Mouse (Mus musculus) liver, embryonic 14.5 days (tissue): ENCODE results near the gene Dlx6. TPM values are rescaled to one million over a fixed set of nuclear protein-coding genes. Genes with fewer than 3 reads are reported as not detected.
A peak's percentile ranks its signal among the peaks of the same experiment; 100 is the strongest.

Source experiments
- ATAC-seq: fragments of 200-750 bp; cut with Nextera tagmentation; 2 replicates; pipeline ENCODE4 v1.8.0; 2017; ENCODE audit warnings: moderate number of reproducible peaks, mild to moderate bottlenecking, moderate library complexity; ENCODE audit not compliant: insufficient read depth
- DNase-seq, 3 experiments: peaks; one replicate each; pipeline ENCODE4 v3.0.0-alpha.2; 2012 to 2013; ENCODE audit warnings: low read depth in 3 of 3, low spot score in 3 of 3
- H3K27ac ChIP-seq: fragments of 300-500 bp; sonication (generic); 2 replicates; pipeline ENCODE4 v1.5.1; 2014; ENCODE audit warnings: moderate library complexity, mild to moderate bottlenecking, control low read depth, inconsistent platforms
- H3K27me3 ChIP-seq: fragments of 300-500 bp; sonication (generic); 2 replicates; pipeline ENCODE4 v1.6.1; 2014; ENCODE audit warnings: mild to moderate bottlenecking, low read length, moderate library complexity; ENCODE audit not compliant: control insufficient read depth, insufficient read depth
- H3K36me3 ChIP-seq: fragments of 300-500 bp; sonication (generic); replicated peaks from 2 replicates; pipeline ENCODE4 v1.6.1; 2014; ENCODE audit warnings: low read depth; ENCODE audit not compliant: control insufficient read depth, insufficient read depth
- H3K4me1 ChIP-seq, 2 experiments: fragments of 200-500 bp in 1 of 2; fragments of 300-500 bp in 1 of 2; sonication (generic) in 1 of 2; replicated peaks; 2 replicates each; pipeline ENCODE4 v1.6.1; 2012 to 2014; ENCODE audit warnings: antibody characterized with exemption in 1 of 2, inconsistent platforms in 1 of 2, low read length in 1 of 2; ENCODE audit not compliant: control insufficient read depth in 2 of 2, insufficient read depth in 2 of 2
- H3K4me2 ChIP-seq: fragments of 300-500 bp; sonication (generic); 2 replicates; pipeline ENCODE4 v1.6.1; 2014; ENCODE audit warnings: low read depth, mild to moderate bottlenecking, control low read depth, moderate library complexity
- H3K4me3 ChIP-seq, 2 experiments: fragments of 200-500 bp in 1 of 2; fragments of 300-500 bp in 1 of 2; sonication (generic) in 1 of 2; 2 replicates each; pipeline ENCODE4 v1.5.1; 2012 to 2014; ENCODE audit warnings: low read depth in 2 of 2, low read length in 2 of 2, mild to moderate bottlenecking in 2 of 2, control low read depth in 1 of 2, inconsistent platforms in 1 of 2, moderate library complexity in 1 of 2; ENCODE audit not compliant: insufficient read depth in 1 of 2
- H3K9ac ChIP-seq: fragments of 300-500 bp; sonication (generic); replicated peaks from 2 replicates; pipeline ENCODE4 v1.6.1; 2014; ENCODE audit warnings: mild to moderate bottlenecking, control low read depth, moderate library complexity
- H3K9me3 ChIP-seq: fragments of 300-500 bp; sonication (generic); 2 replicates; pipeline ENCODE4 v1.6.1; 2016; ENCODE audit warnings: low read length, mixed read lengths; ENCODE audit not compliant: control insufficient read depth
- CTCF ChIP-seq: IDR thresholded peaks from 2 replicates; pipeline ENCODE4 v1.5.1; 2016; ENCODE audit warnings: antibody characterized with exemption, low read depth, control low read depth
- EP300 ChIP-seq: IDR thresholded peaks from 2 replicates; pipeline ENCODE4 v1.6.1; 2016; ENCODE audit warnings: antibody characterized with exemption, low read depth
- WGBS: fragments of 180-500 bp; shearing (Covaris S2); extraction: QIAGEN DNeasy Blood & Tissue Kit; methylation state at CpG from one replicate; pipeline ENCODE4 v1.1.7; 2014; ENCODE audit not compliant: insufficient replicate concordance; 5-methylcytosine and 5-hydroxymethylcytosine counted together
- polyA plus RNA-seq, 2 experiments: library from polyadenylated mRNA; depleted of rRNA in 1 of 2; stranded (reverse) in 1 of 2; unstranded in 1 of 2; fragments of >200 nt; fragmentation: Nextera tagmentation in 1 of 2; extraction: Ambion mirVana in 1 of 2; gene quantifications; 2 replicates each; pipeline versions ENCODE4 v1.2.1 to v1.2.3; 2012 to 2014

The Dlx6 gene
- polyA plus RNA-seq, 2 experiments = not detected

DNA sequence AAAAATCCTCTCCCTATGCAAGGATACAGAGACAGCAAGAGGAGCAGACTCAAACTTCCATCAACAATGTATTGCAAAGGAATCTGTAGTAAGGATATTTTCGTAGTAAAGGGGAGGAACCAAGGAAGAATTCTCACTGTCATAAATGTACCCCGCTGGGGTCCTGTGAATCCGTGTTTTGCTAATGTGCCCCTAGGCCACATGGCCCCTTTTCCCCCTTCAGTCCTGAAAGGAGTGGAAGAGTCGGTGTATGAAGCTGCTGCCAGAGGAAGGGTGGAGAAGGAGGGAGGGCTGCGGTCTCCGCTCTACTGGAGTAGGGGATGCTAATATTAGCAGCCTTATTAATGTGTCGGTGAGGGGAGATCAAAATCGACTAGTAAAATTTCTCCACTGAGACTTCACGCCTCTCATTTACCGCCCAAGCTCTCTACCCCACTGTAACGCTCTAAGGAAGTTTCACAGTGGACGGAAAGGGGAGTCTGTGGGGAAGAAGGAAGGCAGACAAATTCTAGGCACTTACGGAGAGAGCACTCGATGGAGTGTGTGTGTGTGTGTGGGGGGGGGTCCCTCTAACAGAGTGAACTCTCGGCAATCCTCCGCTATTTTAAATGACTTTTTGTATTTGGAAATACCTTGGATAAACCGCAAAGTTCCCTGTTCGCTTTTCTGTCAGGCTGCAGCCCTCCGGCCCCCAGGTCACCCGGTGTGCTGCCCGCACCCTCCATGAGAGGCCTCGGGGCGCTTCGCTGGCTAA is 17.4 kb downstream of the Dlx6 start:
- ATAC-seq (no peak), DNase-seq (no peak)
- Histone ChIP-seq H3K4me1 (no peaks in the 10 kb centered on the region), H3K27ac (no peak overlapping the region), H3K4me2 (no peak overlapping the region), H3K9me3 (no peaks in the 10 kb centered on the region), H3K36me3 (no peaks in the 10 kb centered on the region), H3K27me3 (peaks cover 79% of the 10 kb centered on the region), H3K9ac (no peak overlapping the region), H3K4me3 (no peak overlapping the region)
- 2% methylated on average over 24 of the region's 24 CpGs for WGBS
- no peak for TF ChIP-seq CTCF
- no peak for TF ChIP-seq EP300

DNA sequence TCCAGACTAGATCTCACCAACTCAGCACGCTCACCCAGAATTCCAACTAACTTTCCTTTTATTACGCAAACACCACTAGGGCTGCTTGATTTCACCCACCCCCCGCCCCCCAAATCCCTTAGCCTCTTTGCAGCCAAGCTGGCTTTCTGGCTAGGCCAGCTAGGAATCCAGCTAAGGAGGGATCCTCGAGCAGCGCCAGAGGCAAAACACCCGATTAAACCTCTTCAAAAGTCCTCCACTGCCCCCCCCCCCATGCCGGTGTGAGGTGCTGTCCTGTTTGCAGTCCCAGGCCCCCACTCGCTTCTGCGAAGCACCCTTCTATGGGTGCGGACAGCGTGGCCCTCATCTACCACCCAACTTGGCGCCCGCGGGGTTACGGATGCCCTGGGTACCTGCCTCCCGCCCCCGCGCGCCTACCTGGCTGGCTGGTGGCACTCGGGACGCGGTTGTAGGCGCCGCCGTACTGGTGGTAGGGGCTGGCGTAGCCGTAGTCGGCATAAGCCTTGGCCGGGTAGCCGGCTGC is 18.0 kb downstream of the Dlx6 start:
- H3K36me3 ChIP-seq = no peaks in the 10 kb centered on the region
- H3K27ac ChIP-seq = no peak overlapping the region
- no peak overlapping the region for H3K4me3 ChIP-seq
- H3K4me1 ChIP-seq = no peaks in the 10 kb centered on the region
- DNase-seq = no peak
- no peaks in the 10 kb centered on the region for H3K9me3 ChIP-seq
- peaks cover 73% of the 10 kb centered on the region for H3K27me3 ChIP-seq
- no peak overlapping the region for H3K9ac ChIP-seq
- no peak for ATAC-seq
- TF ChIP-seq CTCF (no peak), EP300 (no peak)
- 3% methylated on average over 30 of the region's 30 CpGs for WGBS
- no peak overlapping the region for H3K4me2 ChIP-seq

DNA sequence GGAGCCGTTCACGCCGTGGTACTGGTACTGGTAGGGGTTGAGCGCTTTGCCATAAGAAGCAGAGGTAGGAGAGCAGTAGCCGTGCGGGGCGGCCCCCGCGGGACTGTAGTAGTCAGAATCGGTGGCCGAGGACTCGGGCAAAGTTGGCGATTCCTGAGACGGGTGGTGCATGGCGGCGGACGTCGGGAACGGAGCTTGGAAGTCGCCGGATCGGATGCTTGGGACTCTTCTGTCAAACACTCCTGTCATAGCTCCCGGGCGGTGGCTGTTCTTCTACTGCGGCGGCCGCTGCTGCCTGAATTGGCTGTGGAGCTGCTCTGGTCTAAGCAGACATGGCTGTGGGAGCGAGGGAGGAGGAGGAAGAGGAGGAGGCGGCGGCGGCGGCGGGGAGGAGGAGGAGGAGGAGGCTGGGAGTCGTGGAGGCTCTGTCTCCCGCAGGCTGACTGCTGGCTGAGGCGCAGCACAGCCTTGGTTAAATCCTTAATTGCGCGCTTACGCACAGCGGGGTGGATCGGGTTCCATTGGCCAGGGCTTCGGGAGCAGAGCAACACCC is 18.6 kb downstream of the Dlx6 start, which contains the start of gene Dlx5:
Gene Dlx5 (minus strand): TSS at position 448 of the 553 bp plus-strand sequence.
- no peak within 1 kb of the TSS for H3K4me2 ChIP-seq
- no peak within 1 kb of the TSS for H3K4me3 ChIP-seq
- peaks cover 67% of the 10 kb centered on the region for H3K27me3 ChIP-seq
- WGBS = 1% methylated on average over 40 of the region's 42 CpGs
- DNase-seq (no peak), ATAC-seq (no peak)
- TF ChIP-seq CTCF (no peak), EP300 (no peak)
- H3K4me1 ChIP-seq = no peaks in the 10 kb centered on the region
- no peak within 1 kb of the TSS for H3K9ac ChIP-seq
- H3K36me3 ChIP-seq = no peaks in the 10 kb centered on the region
- H3K9me3 ChIP-seq = no peaks in the 10 kb centered on the region
- H3K27ac ChIP-seq = no peak within 1 kb of the TSS

DNA sequence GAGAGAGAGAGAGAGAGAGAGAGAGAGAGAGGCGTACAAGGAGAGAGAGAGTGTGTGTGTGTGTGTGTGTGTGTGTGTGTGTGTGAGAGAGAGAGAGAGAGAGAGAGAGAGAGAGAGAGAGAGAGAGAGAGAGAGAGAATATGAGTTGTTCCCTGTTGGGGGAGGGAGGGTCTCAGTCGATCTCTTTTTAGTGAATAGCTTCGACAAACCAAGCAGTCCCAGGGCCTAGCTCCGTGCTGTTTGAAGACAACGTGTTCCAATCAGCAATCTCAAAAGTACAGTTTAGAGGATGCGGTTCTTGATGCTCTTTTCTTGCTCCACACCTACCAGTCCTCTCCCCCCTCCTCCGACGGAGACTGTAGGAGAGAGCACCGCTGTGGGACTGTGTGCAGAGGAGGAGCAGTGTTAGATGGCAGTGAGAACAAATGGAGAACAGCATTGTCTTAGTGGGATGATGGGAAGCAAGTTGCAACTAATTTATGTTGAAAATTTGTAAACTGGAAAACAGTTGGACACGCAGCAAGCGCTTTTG is 19.2 kb downstream of the Dlx6 start:
- Histone ChIP-seq H3K27me3 (peaks cover 61% of the 10 kb centered on the region), H3K4me2 (no peak overlapping the region)
- DNase-seq = no peak

DNA sequence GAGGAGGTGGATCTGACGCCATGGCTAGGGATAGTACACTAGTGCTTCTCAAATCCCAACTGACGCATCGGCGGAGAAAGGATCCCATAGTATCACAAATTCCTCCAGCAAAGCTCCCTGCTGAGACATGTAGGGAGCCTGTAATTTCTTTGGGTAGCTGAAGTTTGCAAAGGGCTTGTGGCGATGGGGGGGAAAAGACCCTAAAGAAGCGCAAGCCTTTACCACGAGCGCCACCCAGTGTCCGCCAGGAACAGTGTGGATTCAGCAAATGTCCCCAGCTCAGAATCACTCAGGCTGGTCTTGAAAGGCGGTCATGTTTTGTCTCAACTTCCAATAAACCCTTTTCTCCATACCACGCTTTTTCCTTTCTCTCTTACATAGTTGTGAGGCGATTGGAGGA is 21.8 kb downstream of the Dlx6 start:
- TF ChIP-seq EP300 (no peak), CTCF (peak; percentile 61)
- no peak for ATAC-seq
- H3K4me1 ChIP-seq = no peaks in the 10 kb centered on the region
- H3K4me3 ChIP-seq = no peak overlapping the region
- H3K27ac ChIP-seq = no peak overlapping the region
- no peak overlapping the region for H3K9ac ChIP-seq
- 7% methylated on average over 12 of the region's 12 CpGs for WGBS
- no peaks in the 10 kb centered on the region for H3K9me3 ChIP-seq
- H3K4me2 ChIP-seq = no peak overlapping the region
- H3K36me3 ChIP-seq = no peaks in the 10 kb centered on the region
- H3K27me3 ChIP-seq = peaks cover 36% of the 10 kb centered on the region
- no peak for DNase-seq

More for the DNA sequence above, 19.2 kb downstream of the Dlx6 start:
- Histone ChIP-seq H3K9ac (no peak overlapping the region), H3K4me1 (no peaks in the 10 kb centered on the region), H3K4me3 (no peak overlapping the region), H3K27ac (no peak overlapping the region), H3K9me3 (no peaks in the 10 kb centered on the region), H3K36me3 (no peaks in the 10 kb centered on the region)
- TF ChIP-seq CTCF (no peak), EP300 (no peak)
- no peak for ATAC-seq
- 6% methylated on average over 11 of the region's 11 CpGs for WGBS
